Mouse (Mus musculus): Measurements from ENCODE around the gene Krtcap2. TPM values are rescaled to one million over a fixed set of nuclear protein-coding genes. Genes with fewer than 3 reads are reported as not detected.

The Krtcap2 gene
- polyA plus RNA-seq, 1 experiment from 2014 or later = 196 TPM

- Histone ChIP-seq H3K36me3 (no peaks in the 10 kb centered on the region), H3K4me3 (no peak within 1 kb of the TSS), H3K9ac (no peak within 1 kb of the TSS), H3K27me3 (no peaks in the 10 kb centered on the region), H3K4me1 (replicated peaks) (no peaks in the 10 kb centered on the region), H3K9me3 (no peaks in the 10 kb centered on the region), H3K27ac (replicated peaks) (no peak within 1 kb of the TSS), H3K4me2 (no peak within 1 kb of the TSS)
- WGBS = 50% methylated on average over 7 of the region's 7 CpGs
- no peak for ATAC-seq (ENCODE audit: low FRiP score, low read depth)
Measured at GRCm38 (mm10) chr3:89259076-89259475, 13.3 kb downstream of the Krtcap2 start, which contains the start of gene Dpm3. Dpm3 (plus strand) TSS chr3:89259358.

GRCm38 (mm10) chr3:89260211-89260610 is 14.4 kb downstream of the Krtcap2 start:
- Histone ChIP-seq H3K4me3 (no peak overlapping the region), H3K9ac (no peak overlapping the region), H3K4me1 (replicated peaks) (no peaks in the 10 kb centered on the region), H3K4me2 (no peak overlapping the region), H3K9me3 (no peaks in the 10 kb centered on the region), H3K27ac (replicated peaks) (no peak overlapping the region), H3K27me3 (no peaks in the 10 kb centered on the region), H3K36me3 (no peaks in the 10 kb centered on the region)
- WGBS = 73% methylated on average over 3 of the region's 3 CpGs
- ATAC-seq (ENCODE audit: low FRiP score, low read depth) = no peak

GRCm38 (mm10) chr3:89262417-89262816 is 16.7 kb downstream of the Krtcap2 start:
- H3K36me3 ChIP-seq = no peaks in the 10 kb centered on the region
- H3K4me3 ChIP-seq = no peak overlapping the region
- no peaks in the 10 kb centered on the region for H3K27me3 ChIP-seq
- no peak overlapping the region for H3K9ac ChIP-seq
- H3K4me1 ChIP-seq (replicated peaks) = peaks cover 14% of the 10 kb centered on the region
- no peaks in the 10 kb centered on the region for H3K9me3 ChIP-seq
- no peak overlapping the region for H3K27ac ChIP-seq (replicated peaks)
- no peak for ATAC-seq (ENCODE audit: low FRiP score, low read depth)
- no peak overlapping the region for H3K4me2 ChIP-seq
- WGBS = 74% methylated on average over 10 of the region's 10 CpGs

GRCm38 (mm10) chr3:89266439-89266893 is 20.7 kb downstream of the Krtcap2 start:
- no peaks in the 10 kb centered on the region for H3K27me3 ChIP-seq
- peak overlapping the region; percentile 84 for H3K27ac ChIP-seq (replicated peaks)
- peak overlapping the region; percentile 82 for H3K4me3 ChIP-seq
- peak overlapping the region; percentile 93 for H3K9ac ChIP-seq
- peak; percentile 88 for ATAC-seq (ENCODE audit: low FRiP score, low read depth)
- peak overlapping the region; percentile 92 for H3K4me2 ChIP-seq
- H3K36me3 ChIP-seq = no peaks in the 10 kb centered on the region
- peaks cover 48% of the 10 kb centered on the region for H3K4me1 ChIP-seq (replicated peaks)
- WGBS = under 1% methylated on average over 20 of the region's 20 CpGs
- no peaks in the 10 kb centered on the region for H3K9me3 ChIP-seq

- peak overlapping the region; percentile 82 for H3K4me2 ChIP-seq
- H3K27me3 ChIP-seq = no peaks in the 10 kb centered on the region
- WGBS = 52% methylated on average over 8 of the region's 8 CpGs
- no peak for ATAC-seq (ENCODE audit: low FRiP score, low read depth)
- H3K4me1 ChIP-seq (replicated peaks) = peaks cover 48% of the 10 kb centered on the region
- H3K4me3 ChIP-seq = no peak overlapping the region
- H3K9ac ChIP-seq = no peak overlapping the region
- no peak overlapping the region for H3K27ac ChIP-seq (replicated peaks)
- H3K36me3 ChIP-seq = no peaks in the 10 kb centered on the region
- H3K9me3 ChIP-seq = no peaks in the 10 kb centered on the region
Measured at GRCm38 (mm10) chr3:89268916-89269315, 23.1 kb downstream of the Krtcap2 start.

- peak within 1 kb of the TSS; percentile 87 for H3K27ac ChIP-seq (replicated peaks)
- 2% methylated on average over 39 of the region's 39 CpGs for WGBS
- peak; percentile 58 for ATAC-seq (ENCODE audit: low FRiP score, low read depth)
- no peaks in the 10 kb centered on the region for H3K36me3 ChIP-seq
- peaks cover 48% of the 10 kb centered on the region for H3K4me1 ChIP-seq (replicated peaks)
- H3K9ac ChIP-seq = peak within 1 kb of the TSS; percentile 69
- H3K4me3 ChIP-seq = peak within 1 kb of the TSS; percentile 59
- no peaks in the 10 kb centered on the region for H3K9me3 ChIP-seq
- H3K27me3 ChIP-seq = no peaks in the 10 kb centered on the region
- H3K4me2 ChIP-seq = peak within 1 kb of the TSS; percentile 82
Measured at GRCm38 (mm10) chr3:89270051-89270755, 24.4 kb downstream of the Krtcap2 start, which contains the start of gene Slc50a1. Slc50a1 (minus strand) TSS chr3:89270570.

GRCm38 (mm10) chr3:89270891-89271290 is 25.1 kb downstream of the Krtcap2 start:
- H3K27ac ChIP-seq (replicated peaks) = peak overlapping the region; percentile 87; the same call in 1 of the 2 replicates
- no peak for ATAC-seq (ENCODE audit: low FRiP score, low read depth)
- no peaks in the 10 kb centered on the region for H3K36me3 ChIP-seq
- H3K9ac ChIP-seq = peak overlapping the region; percentile 69; the same call in 1 of the 2 replicates
- no peaks in the 10 kb centered on the region for H3K9me3 ChIP-seq
- H3K4me2 ChIP-seq = peak overlapping the region; percentile 82
- H3K4me1 ChIP-seq (replicated peaks) = peaks cover 46% of the 10 kb centered on the region
- peak overlapping the region; percentile 59 for H3K4me3 ChIP-seq
- H3K27me3 ChIP-seq = no peaks in the 10 kb centered on the region
- WGBS = 63% methylated on average over 6 of the region's 6 CpGs

GRCm38 (mm10) chr3:89271760-89272159 is 26.0 kb downstream of the Krtcap2 start:
- ATAC-seq (ENCODE audit: low FRiP score, low read depth) = no peak
- Histone ChIP-seq H3K27me3 (no peaks in the 10 kb centered on the region), H3K4me1 (replicated peaks) (peaks cover 40% of the 10 kb centered on the region), H3K9me3 (no peaks in the 10 kb centered on the region), H3K36me3 (no peaks in the 10 kb centered on the region), H3K9ac (no peak overlapping the region), H3K4me2 (no peak overlapping the region), H3K27ac (replicated peaks) (no peak overlapping the region), H3K4me3 (no peak overlapping the region)
- 52% methylated on average over 6 of the region's 6 CpGs for WGBS

GRCm38 (mm10) chr3:89276061-89276460 is 30.3 kb downstream of the Krtcap2 start:
- Histone ChIP-seq H3K4me1 (replicated peaks) (peaks cover 28% of the 10 kb centered on the region), H3K27me3 (peaks cover 16% of the 10 kb centered on the region), H3K4me3 (no peak overlapping the region), H3K27ac (replicated peaks) (no peak overlapping the region), H3K9ac (no peak overlapping the region), H3K9me3 (no peaks in the 10 kb centered on the region), H3K36me3 (no peaks in the 10 kb centered on the region), H3K4me2 (no peak overlapping the region)
- ATAC-seq (ENCODE audit: low FRiP score, low read depth) = no peak
- 94% methylated on average over 13 of the region's 13 CpGs for WGBS

- Histone ChIP-seq H3K27ac (replicated peaks) (no peak overlapping the region), H3K9ac (no peak overlapping the region), H3K36me3 (no peaks in the 10 kb centered on the region), H3K9me3 (no peaks in the 10 kb centered on the region), H3K27me3 (peaks cover 24% of the 10 kb centered on the region), H3K4me2 (peak overlapping the region; percentile 70), H3K4me3 (peak overlapping the region; percentile 11; the same call in 1 of the 2 replicates), H3K4me1 (replicated peaks) (peaks cover 40% of the 10 kb centered on the region)
- no peak for ATAC-seq (ENCODE audit: low FRiP score, low read depth)
- WGBS = 61% methylated on average over 14 of the region's 14 CpGs
Measured at GRCm38 (mm10) chr3:89277281-89278021, 31.7 kb downstream of the Krtcap2 start.

- Histone ChIP-seq H3K27me3 (peaks cover 25% of the 10 kb centered on the region), H3K27ac (replicated peaks) (0 out of 2 replicates have a peak overlapping the region, but pooled peaks have one; percentile 18), H3K4me2 (peak overlapping the region; percentile 70), H3K4me1 (replicated peaks) (peaks cover 40% of the 10 kb centered on the region), H3K9me3 (no peaks in the 10 kb centered on the region), H3K4me3 (peak overlapping the region; percentile 43), H3K9ac (no peak overlapping the region), H3K36me3 (no peaks in the 10 kb centered on the region)
- WGBS = 75% methylated on average over 7 of the region's 7 CpGs
- ATAC-seq (ENCODE audit: low FRiP score, low read depth) = no peak
Measured at GRCm38 (mm10) chr3:89278107-89278506, 32.3 kb downstream of the Krtcap2 start.

GRCm38 (mm10) chr3:89278643-89279042 is 32.9 kb downstream of the Krtcap2 start:
- no peak for ATAC-seq (ENCODE audit: low FRiP score, low read depth)
- Histone ChIP-seq H3K4me3 (peak overlapping the region; percentile 43), H3K9me3 (no peaks in the 10 kb centered on the region), H3K27me3 (peaks cover 25% of the 10 kb centered on the region), H3K27ac (replicated peaks) (0 out of 2 replicates have a peak overlapping the region, but pooled peaks have one; percentile 18), H3K36me3 (no peaks in the 10 kb centered on the region), H3K4me2 (peak overlapping the region; percentile 70), H3K9ac (peak overlapping the region; percentile 44; the same call in 1 of the 2 replicates), H3K4me1 (replicated peaks) (peaks cover 40% of the 10 kb centered on the region)
- 22% methylated on average over 8 of the region's 8 CpGs for WGBS
